7 mouse cellular contexts compared by ENCODE assay signal in genomic region chr15:89475611-89476474, GRCm38 (mm10). TPM values are rescaled to one million over a fixed set of nuclear protein-coding genes. Genes with fewer than 3 reads are reported as not detected.
DNase-seq lines count a peak whose midpoint lies in the region; ATAC-seq lines count a peak whose summit lies in the region.

No protein-coding gene starts in this region.

- peak overlapping the region; percentile 57 for H3K4me3 ChIP-seq in embryonic facial prominence, embryonic 11.5 days (ENCODE audit: low read depth, low read length)
- peak overlapping the region; percentile 56 for H3K4me3 ChIP-seq in limb, embryonic 11.5 days (ENCODE audit: low read depth, low read length)
- H3K4me3 ChIP-seq in midbrain, embryonic 14.5 days (replicated peaks; ENCODE audit: low read depth, low read length): peak overlapping the region; percentile 57

- H3K9me3 ChIP-seq in embryonic facial prominence, embryonic 11.5 days (replicated peaks; ENCODE audit: control insufficient read depth, low read length): no peaks in the 10 kb centered on the region
- no peaks in the 10 kb centered on the region for H3K9me3 ChIP-seq in limb, embryonic 11.5 days (ENCODE audit: control insufficient read depth, low read length)
- no peaks in the 10 kb centered on the region for H3K9me3 ChIP-seq in midbrain, embryonic 14.5 days (ENCODE audit: control insufficient read depth, low read length)

- DNase-seq in adrenal gland, postnatal 14 days: peak; percentile 98
- DNase-seq in embryonic facial prominence, embryonic 11.5 days (ENCODE audit: low spot score): peak; percentile 93
- DNase-seq in kidney, adult 18-20 months: peak; percentile 95
- peak; percentile 90 for DNase-seq in limb, embryonic 11.5 days (ENCODE audit: low spot score)
- peak; percentile 91 for DNase-seq in midbrain, embryonic 14.5 days
- peak; percentile 89 to 90 for DNase-seq in spleen, adult 18-20 months

- WGBS in embryonic facial prominence, embryonic 11.5 days: 9% methylated on average over 44 of the region's 44 CpGs
- 9% methylated on average over 44 of the region's 44 CpGs for WGBS in limb, embryonic 11.5 days
- WGBS in midbrain, embryonic 14.5 days: 8% methylated on average over 44 of the region's 44 CpGs

- no peaks in the 10 kb centered on the region for H3K36me3 ChIP-seq in embryonic facial prominence, embryonic 11.5 days (replicated peaks; ENCODE audit: control insufficient read depth, insufficient read depth, low read depth, low read length)
- no peaks in the 10 kb centered on the region for H3K36me3 ChIP-seq in limb, embryonic 11.5 days (ENCODE audit: control insufficient read depth, insufficient read depth, low read length)
- H3K36me3 ChIP-seq in midbrain, embryonic 14.5 days (ENCODE audit: control insufficient read depth, insufficient read depth, low read length): no peaks in the 10 kb centered on the region

- peak overlapping the region; percentile 56 for H3K9ac ChIP-seq in embryonic facial prominence, embryonic 11.5 days (replicated peaks; ENCODE audit: low read length)
- peak overlapping the region; percentile 52 for H3K9ac ChIP-seq in limb, embryonic 11.5 days (ENCODE audit: low read length)
- peak overlapping the region; percentile 65 for H3K9ac ChIP-seq in midbrain, embryonic 14.5 days (replicated peaks; ENCODE audit: low read length)

- H3K4me2 ChIP-seq in embryonic facial prominence, embryonic 11.5 days (ENCODE audit: low read depth, low read length): peak overlapping the region; percentile 65
- peak overlapping the region; percentile 77 for H3K4me2 ChIP-seq in limb, embryonic 11.5 days (ENCODE audit: low read depth, severe bottlenecking)
- H3K4me2 ChIP-seq in midbrain, embryonic 14.5 days (ENCODE audit: low read length): peak overlapping the region; percentile 87

- ATAC-seq in embryonic facial prominence, embryonic 11.5 days (replicated peaks; ENCODE audit: insufficient number of reproducible peaks, low FRiP score, low TSS enrichment, low read depth): peak; percentile 96
- ATAC-seq in granulocyte monocyte progenitor cell, adult 5-6 weeks (replicated peaks; ENCODE audit: poor library complexity, severe bottlenecking): peak; percentile 92
- ATAC-seq in limb, embryonic 11.5 days (ENCODE audit: insufficient number of reproducible peaks, low FRiP score, low TSS enrichment, low read depth): peak; percentile 96
- peak; percentile 95 for ATAC-seq in midbrain, embryonic 14.5 days (ENCODE audit: low FRiP score, low TSS enrichment)

- H3K4me1 ChIP-seq in embryonic facial prominence, embryonic 11.5 days (ENCODE audit: control insufficient read depth, insufficient read depth, low read length): no peaks in the 10 kb centered on the region
- H3K4me1 ChIP-seq in limb, embryonic 11.5 days (ENCODE audit: control insufficient read depth, insufficient read depth, low read length): peaks cover 4% of the 10 kb centered on the region; the same call in 1 of the 2 replicates
- H3K4me1 ChIP-seq in midbrain, embryonic 14.5 days (ENCODE audit: control insufficient read depth, insufficient read depth, low read length): peaks cover 11% of the 10 kb centered on the region

- 0 out of 2 replicates have a peak overlapping the region, but pooled peaks have one; percentile 36 for H3K27ac ChIP-seq in embryonic facial prominence, embryonic 11.5 days (replicated peaks; ENCODE audit: low read depth, low read length)
- H3K27ac ChIP-seq in limb, embryonic 11.5 days (replicated peaks; ENCODE audit: low read depth, low read length): no peak overlapping the region
- H3K27ac ChIP-seq in midbrain, embryonic 14.5 days (replicated peaks; ENCODE audit: low read depth, low read length): peak overlapping the region; percentile 81

- no peaks in the 10 kb centered on the region for H3K27me3 ChIP-seq in embryonic facial prominence, embryonic 11.5 days (ENCODE audit: control insufficient read depth, insufficient read depth, low read length)
- no peaks in the 10 kb centered on the region for H3K27me3 ChIP-seq in limb, embryonic 11.5 days (ENCODE audit: control insufficient read depth, insufficient read depth, low read length)
- no peaks in the 10 kb centered on the region for H3K27me3 ChIP-seq in midbrain, embryonic 14.5 days (ENCODE audit: control insufficient read depth, insufficient read depth, low read length)

RNA-seq across cellular contexts. Expression of gene Arsa, which starts 1.4 kb away (rescaled TPM):
- total RNA-seq in adrenal gland, postnatal 14 days (2021): 23.3 and 26.9 TPM in 2 replicates
- polyA plus RNA-seq in embryonic facial prominence, embryonic 11.5 days (2014; fragmentation: Nextera tagmentation; extraction: Ambion mirVana): 7.5 and 9.3 TPM in 2 replicates
- total RNA-seq in granulocyte monocyte progenitor cell, adult 5-6 weeks (2014; fragmentation: Nextera tagmentation): 12.7 and 21.4 TPM in 2 replicates
- 8.5 and 30.3 TPM in 2 replicates for total RNA-seq in granulocyte monocyte progenitor cell, adult 5-6 weeks (2017)
- polyA plus RNA-seq in limb, embryonic 11.5 days (2014; fragmentation: Nextera tagmentation; extraction: Ambion mirVana): 7.6 and 8.4 TPM in 2 replicates
- polyA plus RNA-seq in midbrain, embryonic 14.5 days (2014; fragmentation: Nextera tagmentation; extraction: Ambion mirVana): 16.0 and 21.7 TPM in 2 replicates

RNA-seq across cellular contexts. Expression of gene Mapk8ip2, which starts 22.1 kb away (rescaled TPM):
- total RNA-seq in adrenal gland, postnatal 14 days (2021): 8.0 and 9.1 TPM in 2 replicates
- 5.4 and 6.4 TPM in 2 replicates for polyA plus RNA-seq in embryonic facial prominence, embryonic 11.5 days (2014; fragmentation: Nextera tagmentation; extraction: Ambion mirVana)
- not detected in 2 replicates for total RNA-seq in granulocyte monocyte progenitor cell, adult 5-6 weeks (2014; fragmentation: Nextera tagmentation)
- total RNA-seq in granulocyte monocyte progenitor cell, adult 5-6 weeks (2017): not detected in 2 replicates
- polyA plus RNA-seq in limb, embryonic 11.5 days (2014; fragmentation: Nextera tagmentation; extraction: Ambion mirVana): 1.3 and 1.5 TPM in 2 replicates
- polyA plus RNA-seq in midbrain, embryonic 14.5 days (2014; fragmentation: Nextera tagmentation; extraction: Ambion mirVana): 57.6 and 61.6 TPM in 2 replicates

RNA-seq across cellular contexts. Expression of gene Shank3, which starts 23.6 kb away (rescaled TPM):
- 57.8 and 71.6 TPM in 2 replicates for total RNA-seq in adrenal gland, postnatal 14 days (2021)
- 1.5 and 1.6 TPM in 2 replicates for polyA plus RNA-seq in embryonic facial prominence, embryonic 11.5 days (2014; fragmentation: Nextera tagmentation; extraction: Ambion mirVana)
- 0.34 and 0.58 TPM in 2 replicates for total RNA-seq in granulocyte monocyte progenitor cell, adult 5-6 weeks (2014; fragmentation: Nextera tagmentation)
- total RNA-seq in granulocyte monocyte progenitor cell, adult 5-6 weeks (2017): 0.26 and 0.47 TPM in 2 replicates
- polyA plus RNA-seq in limb, embryonic 11.5 days (2014; fragmentation: Nextera tagmentation; extraction: Ambion mirVana): 1.9 and 2.5 TPM in 2 replicates
- 9.9 and 11.5 TPM in 2 replicates for polyA plus RNA-seq in midbrain, embryonic 14.5 days (2014; fragmentation: Nextera tagmentation; extraction: Ambion mirVana)

RNA-seq across cellular contexts. Expression of gene Chkb, which starts 46.1 kb away (rescaled TPM):
- total RNA-seq in adrenal gland, postnatal 14 days (2021): 98.6 and 101 TPM in 2 replicates
- 42.2 and 46.5 TPM in 2 replicates for polyA plus RNA-seq in embryonic facial prominence, embryonic 11.5 days (2014; fragmentation: Nextera tagmentation; extraction: Ambion mirVana)
- 77.0 and 85.0 TPM in 2 replicates for total RNA-seq in granulocyte monocyte progenitor cell, adult 5-6 weeks (2014; fragmentation: Nextera tagmentation)
- total RNA-seq in granulocyte monocyte progenitor cell, adult 5-6 weeks (2017): 25.3 and 27.7 TPM in 2 replicates
- polyA plus RNA-seq in limb, embryonic 11.5 days (2014; fragmentation: Nextera tagmentation; extraction: Ambion mirVana): 48.7 and 50.1 TPM in 2 replicates
- 76.3 and 84.0 TPM in 2 replicates for polyA plus RNA-seq in midbrain, embryonic 14.5 days (2014; fragmentation: Nextera tagmentation; extraction: Ambion mirVana)

RNA-seq across cellular contexts. Expression of gene Gm44502, which starts 46.3 kb away (rescaled TPM):
- total RNA-seq in adrenal gland, postnatal 14 days (2021): 11.0 and 11.5 TPM in 2 replicates
- polyA plus RNA-seq in embryonic facial prominence, embryonic 11.5 days (2014; fragmentation: Nextera tagmentation; extraction: Ambion mirVana): 0.15 TPM in 1 of 2 replicates, not detected in the other
- total RNA-seq in granulocyte monocyte progenitor cell, adult 5-6 weeks (2014; fragmentation: Nextera tagmentation): not detected in 2 replicates
- 0.82 TPM in 1 of 2 replicates, not detected in the other for total RNA-seq in granulocyte monocyte progenitor cell, adult 5-6 weeks (2017)
- not detected in 2 replicates for polyA plus RNA-seq in limb, embryonic 11.5 days (2014; fragmentation: Nextera tagmentation; extraction: Ambion mirVana)
- polyA plus RNA-seq in midbrain, embryonic 14.5 days (2014; fragmentation: Nextera tagmentation; extraction: Ambion mirVana): not detected in 2 replicates
